Comparison of ENCODE assay signal across 8 mouse cellular contexts in the genomic region with DNA sequence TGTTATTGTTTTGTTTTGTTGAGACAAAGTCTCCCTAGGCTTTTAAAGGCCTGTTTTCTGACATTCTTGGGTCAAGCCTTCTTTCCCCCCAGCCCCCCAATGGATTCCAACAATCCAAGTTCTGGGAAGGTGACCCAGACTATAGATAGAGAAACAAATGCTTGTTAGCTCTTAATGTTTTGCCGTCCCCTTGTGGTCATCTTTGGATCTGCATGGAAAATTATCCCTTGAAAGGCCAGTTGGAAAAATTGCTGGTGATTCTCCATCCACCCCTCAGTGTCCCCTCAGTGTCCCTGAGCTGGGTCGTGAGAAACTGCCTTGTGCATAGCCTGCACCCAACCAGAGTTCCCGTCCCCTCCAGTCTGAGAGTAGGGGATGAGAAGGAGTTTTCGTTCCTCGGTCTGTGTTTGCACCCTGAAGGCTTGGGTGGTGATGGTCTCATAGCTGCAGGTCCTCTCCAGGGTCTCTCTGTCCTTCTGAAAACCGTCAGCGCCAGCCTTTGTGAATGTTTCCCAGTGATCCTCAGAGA. TPM values are rescaled to one million over a fixed set of nuclear protein-coding genes. Genes with fewer than 3 reads are reported as not detected.
A peak's percentile ranks its signal among the peaks of the same experiment; 100 is the strongest.
DNase-seq lines count a peak whose midpoint lies in the region; ATAC-seq and TF ChIP-seq lines count a peak whose summit lies in the region.

No protein-coding gene starts in this region.

- H3K9me3 ChIP-seq in heart, postnatal 0 days (replicated peaks; ENCODE audit: control insufficient read depth, low read length), result no peaks in the 10 kb centered on the region
- no peaks in the 10 kb centered on the region for H3K9me3 ChIP-seq in heart, embryonic 10.5 days
- no peaks in the 10 kb centered on the region for H3K9me3 ChIP-seq in limb, embryonic 10.5 days (replicated peaks)

- no peak overlapping the region for H3K4me2 ChIP-seq in heart, postnatal 0 days (ENCODE audit: low read depth, low read length)

- H3K36me3 ChIP-seq in heart, postnatal 0 days (replicated peaks; ENCODE audit: control insufficient read depth, insufficient read depth, low read length), result peaks cover 20% of the 10 kb centered on the region
- H3K36me3 ChIP-seq in heart, embryonic 10.5 days, result peaks cover 22% of the 10 kb centered on the region
- H3K36me3 ChIP-seq in limb, embryonic 10.5 days, result peaks cover 22% of the 10 kb centered on the region

- H3K4me1 ChIP-seq in heart, postnatal 0 days (ENCODE audit: control insufficient read depth, insufficient read depth), result 0 out of 2 replicates have a peak, but pooled peaks cover 3% of the 10 kb centered on the region
- peaks cover 14% of the 10 kb centered on the region for H3K4me1 ChIP-seq in heart, embryonic 10.5 days
- peaks cover 27% of the 10 kb centered on the region for H3K4me1 ChIP-seq in limb, embryonic 10.5 days

- no peak overlapping the region for H3K27ac ChIP-seq in heart, postnatal 0 days (ENCODE audit: low read depth)
- no peak overlapping the region for H3K27ac ChIP-seq in heart, embryonic 10.5 days
- no peak overlapping the region for H3K27ac ChIP-seq in limb, embryonic 10.5 days

- TF ChIP-seq CTCF in heart, postnatal 0 days (IDR thresholded peaks at IDR 0.05; ENCODE audit: low read depth), result peak; percentile 93

- 43% methylated on average over 7 of the region's 7 CpGs for WGBS in heart, postnatal 0 days
- WGBS in heart, embryonic 10.5 days, result 46% methylated on average over 7 of the region's 7 CpGs
- WGBS in limb, embryonic 10.5 days, result 47% methylated on average over 7 of the region's 7 CpGs

- H3K27me3 ChIP-seq in heart, postnatal 0 days (ENCODE audit: control insufficient read depth, insufficient read depth, low read length), result no peaks in the 10 kb centered on the region
- H3K27me3 ChIP-seq in heart, embryonic 10.5 days (ENCODE audit: insufficient read depth, poor library complexity, severe bottlenecking), result peaks cover 17% of the 10 kb centered on the region
- H3K27me3 ChIP-seq in limb, embryonic 10.5 days (ENCODE audit: low read depth, poor library complexity, severe bottlenecking), result no peaks in the 10 kb centered on the region

- no peak for ATAC-seq in heart, postnatal 0 days (ENCODE audit: insufficient read depth, low read depth)

- no peak overlapping the region for H3K4me3 ChIP-seq in heart, postnatal 0 days (ENCODE audit: low read depth, low read length)
- no peak overlapping the region for H3K4me3 ChIP-seq in heart, embryonic 10.5 days
- H3K4me3 ChIP-seq in limb, embryonic 10.5 days, result no peak overlapping the region

- peak; percentile 67 for DNase-seq in heart, postnatal 0 days (ENCODE audit: low spot score)
- no peak for DNase-seq in heart, embryonic 10.5 days (ENCODE audit: low spot score)
- DNase-seq in urinary bladder, postnatal 25 days (ENCODE audit: low spot score), result peak; percentile 36
- no peak for DNase-seq in urinary bladder, postnatal 10 days (ENCODE audit: low spot score)
- DNase-seq in embryo, embryonic 10.5 days (ENCODE audit: low spot score), result peak; percentile 83
- DNase-seq in limb, embryonic 10.5 days (ENCODE audit: low spot score), result peak; percentile 53
- no peak for DNase-seq in B cell, adult 2 months
- DNase-seq in thymus, postnatal 14 days, result no peak

- no peak overlapping the region for H3K9ac ChIP-seq in heart, postnatal 0 days (replicated peaks; ENCODE audit: low read depth, low read length)

- TF ChIP-seq EP300 in heart, postnatal 0 days (IDR thresholded peaks at IDR 0.05; ENCODE audit: low read depth), result no peak

RNA-seq across cellular contexts. Expression of gene Gpr4, which starts 3.3 kb away (rescaled TPM):
- total RNA-seq in heart, postnatal 0 days (2014; rRNA removed; ENCODE audit: low replicate concordance), result 3.5 and 10.6 TPM in 2 replicates
- polyA plus RNA-seq in heart, postnatal 0 days (2015; fragmentation: Nextera tagmentation; extraction: Ambion mirVana), result 3.6 TPM in 2 replicates
- polyA plus RNA-seq in heart, embryonic 10.5 days (2016; fragmentation: Nextera tagmentation; extraction: Ambion mirVana), result 1.0 and 1.8 TPM in 2 replicates
- 6.5 and 8.5 TPM in 2 replicates for polyA plus RNA-seq in limb, embryonic 10.5 days (2016; fragmentation: Nextera tagmentation; extraction: Ambion mirVana)

RNA-seq across cellular contexts. Expression of gene Opa3, which starts 19.1 kb away (rescaled TPM):
- 52.9 and 56.4 TPM in 2 replicates for total RNA-seq in heart, postnatal 0 days (2014; rRNA removed; ENCODE audit: low replicate concordance)
- polyA plus RNA-seq in heart, postnatal 0 days (2015; fragmentation: Nextera tagmentation; extraction: Ambion mirVana), result 37.6 and 40.5 TPM in 2 replicates
- 46.8 and 47.9 TPM in 2 replicates for polyA plus RNA-seq in heart, embryonic 10.5 days (2016; fragmentation: Nextera tagmentation; extraction: Ambion mirVana)
- polyA plus RNA-seq in limb, embryonic 10.5 days (2016; fragmentation: Nextera tagmentation; extraction: Ambion mirVana), result 45.7 and 48.7 TPM in 2 replicates

RNA-seq across cellular contexts. Expression of gene Eml2, which starts 32.8 kb away (rescaled TPM):
- total RNA-seq in heart, postnatal 0 days (2014; rRNA removed; ENCODE audit: low replicate concordance), result 34.8 and 58.9 TPM in 2 replicates
- 23.7 and 26.8 TPM in 2 replicates for polyA plus RNA-seq in heart, postnatal 0 days (2015; fragmentation: Nextera tagmentation; extraction: Ambion mirVana)
- 12.2 and 14.2 TPM in 2 replicates for polyA plus RNA-seq in heart, embryonic 10.5 days (2016; fragmentation: Nextera tagmentation; extraction: Ambion mirVana)
- 3.2 and 6.4 TPM in 2 replicates for polyA plus RNA-seq in limb, embryonic 10.5 days (2016; fragmentation: Nextera tagmentation; extraction: Ambion mirVana)

RNA-seq across cellular contexts. Expression of gene Gipr, which starts 43.1 kb away (rescaled TPM):
- 24.9 and 27.6 TPM in 2 replicates for total RNA-seq in heart, postnatal 0 days (2014; rRNA removed; ENCODE audit: low replicate concordance)
- polyA plus RNA-seq in heart, postnatal 0 days (2015; fragmentation: Nextera tagmentation; extraction: Ambion mirVana), result 5.4 and 7.0 TPM in 2 replicates
- 9.7 and 12.8 TPM in 2 replicates for polyA plus RNA-seq in heart, embryonic 10.5 days (2016; fragmentation: Nextera tagmentation; extraction: Ambion mirVana)
- polyA plus RNA-seq in limb, embryonic 10.5 days (2016; fragmentation: Nextera tagmentation; extraction: Ambion mirVana), result 0.06 and 0.09 TPM in 2 replicates

RNA-seq across cellular contexts. Expression of gene Snrpd2, which starts 59.5 kb away (rescaled TPM):
- total RNA-seq in heart, postnatal 0 days (2014; rRNA removed; ENCODE audit: low replicate concordance), result 43.5 and 45.6 TPM in 2 replicates
- 84.9 and 89.8 TPM in 2 replicates for polyA plus RNA-seq in heart, postnatal 0 days (2015; fragmentation: Nextera tagmentation; extraction: Ambion mirVana)
- polyA plus RNA-seq in heart, embryonic 10.5 days (2016; fragmentation: Nextera tagmentation; extraction: Ambion mirVana), result 132 and 142 TPM in 2 replicates
- 176 and 199 TPM in 2 replicates for polyA plus RNA-seq in limb, embryonic 10.5 days (2016; fragmentation: Nextera tagmentation; extraction: Ambion mirVana)

Comparison
In these comparisons a context has a peak if more than half of its experiments do, and no peak if none do; other contexts are left out.
1. DNase-seq: peak in heart, postnatal 0 days (single experiment), urinary bladder, postnatal 25 days (single experiment), embryo, embryonic 10.5 days (single experiment) and limb, embryonic 10.5 days (single experiment); none in heart, embryonic 10.5 days (single experiment), urinary bladder, postnatal 10 days (single experiment), B cell, adult 2 months (0 of 2) and thymus, postnatal 14 days (single experiment).